Mouse (Mus musculus) embryonic stem cell, embryonic (primary cell): ENCODE data around the gene Lgals2.

Experiments
- CTCF ChIA-PET, 4 experiments: fragments of 300-600 bp in 2 of 4; fragments of 350-600 bp in 2 of 4; sonication (Branson Sonifier 250); formaldehyde crosslinking; loops; one replicate each; lab custom pipeline; 2022; ENCODE audit warnings: inconsistent platforms in 2 of 4; lab: Charles Lee
- POLR2A ChIA-PET, 4 experiments: fragments of 300-600 bp in 2 of 4; fragments of 350-600 bp in 2 of 4; sonication (Branson Sonifier 250); formaldehyde crosslinking; loops; one replicate each; lab custom pipeline; 2022; ENCODE audit warnings: antibody characterized with exemption in 4 of 4, inconsistent platforms in 1 of 4; lab: Charles Lee

Lgals2 gene

GRCm38 (mm10) chr15:78828315-78828714, 27.0 kb downstream of the Lgals2 start:
- ChIA-PET POLR2A (interaction anchor here in 1 of 4 experiments (1.0 kb wide), 2 partner anchors 20 to 41 kb away, joined by 3 read pairs; no protein-coding TSS in a partner anchor), CTCF (interaction anchor here in 3 of 4 experiments (0.5 to 3.7 kb wide), 4 partner anchors 19 to 126 kb away, joined by 3 to 57 read pairs (median 14); no protein-coding TSS in a partner anchor)

- POLR2A ChIA-PET: interaction anchor here in 3 of 4 experiments (0.8 to 1.8 kb wide), 8 partner anchors 9 to 89 kb away, joined by 3 to 5 read pairs (median 3); no protein-coding TSS in a partner anchor
- CTCF ChIA-PET: interaction anchor here (0.5 to 3.7 kb wide), 46 partner anchors 8 to 909 kb away, joined by 3 to 57 read pairs (median 3); partner anchors contain the start of genes Pdxp (in 2 of the 4), Card10 (in 1 of the 4), Gga1 (in 1 of the 4) and Gm49510 (in 1 of the 4)
Measured at GRCm38 (mm10) chr15:78826213-78827204, 28.8 kb downstream of the Lgals2 start.

- ChIA-PET POLR2A (interaction anchor here in 3 of 4 experiments (0.6 to 1.1 kb wide), 8 partner anchors 13 to 1096 kb away, joined by 3 to 5 read pairs (median 3); partner anchors contain the start of gene Card10 (in 2 of the 3)), CTCF (interaction anchor here in 3 of 4 experiments (0.6 to 1.1 kb wide), 8 partner anchors 14 to 495 kb away, joined by 3 to 5 read pairs (median 3); partner anchors contain the start of gene Mfng (in 1 of the 3))
Measured at GRCm38 (mm10) chr15:78816074-78816391, 39.3 kb downstream of the Lgals2 start.

GRCm38 (mm10) chr15:78815314-78816073, 39.8 kb downstream of the Lgals2 start:
- ChIA-PET POLR2A (interaction anchor here in 3 of 4 experiments (0.7 to 1.1 kb wide), 3 partner anchors 12 to 19 kb away, joined by 3 to 5 read pairs (median 4); partner anchors contain the start of gene Card10 (in 2 of the 3)), CTCF (interaction anchor here in 2 of 4 experiments (1.0 to 1.1 kb wide), 3 partner anchors 14 to 116 kb away, joined by 3 read pairs; no protein-coding TSS in a partner anchor)

- POLR2A ChIA-PET: interaction anchor here in 1 of 4 experiments (1.9 kb wide), 1 partner anchor 10 kb away, joined by 8 read pairs; no protein-coding TSS in a partner anchor
- CTCF ChIA-PET: interaction anchor here in 1 of 4 experiments (0.5 kb wide), 1 partner anchor 86 kb away, joined by 4 read pairs; the partner anchor contains the start of genes Gm49510 and Sh3bp1
Measured at GRCm38 (mm10) chr15:78813603-78814002, 41.7 kb downstream of the Lgals2 start.

- ChIA-PET POLR2A (no interaction called here), CTCF (interaction anchor here in 1 of 4 experiments (0.5 to 1.4 kb wide), 2 partner anchors 31 to 35 kb away, joined by 3 to 6 read pairs; no protein-coding TSS in a partner anchor)
Measured at GRCm38 (mm10) chr15:78810146-78810545, 45.2 kb downstream of the Lgals2 start.

- ChIA-PET POLR2A (no interaction called here), CTCF (interaction anchor here in 1 of 4 experiments (0.5 to 1.4 kb wide), 2 partner anchors 31 to 35 kb away, joined by 3 to 6 read pairs; no protein-coding TSS in a partner anchor)
Measured at GRCm38 (mm10) chr15:78809739-78810138, 45.6 kb downstream of the Lgals2 start.

GRCm38 (mm10) chr15:78808980-78809379, 46.3 kb downstream of the Lgals2 start:
- CTCF ChIA-PET: interaction anchor here in 1 of 4 experiments (0.9 kb wide), 1 partner anchor 569 kb away, joined by 3 read pairs; no protein-coding TSS in a partner anchor

GRCm38 (mm10) chr15:78807141-78807540, 48.2 kb downstream of the Lgals2 start:
- POLR2A ChIA-PET: interaction anchor here in 2 of 4 experiments (0.6 to 1.1 kb wide), 3 partner anchors 10 to 46 kb away, joined by 3 read pairs; no protein-coding TSS in a partner anchor
- CTCF ChIA-PET: interaction anchor here in 3 of 4 experiments (0.5 to 1.5 kb wide), 5 partner anchors 19 to 227 kb away, joined by 3 to 5 read pairs (median 3); no protein-coding TSS in a partner anchor

More at GRCm38 (mm10) chr15:78808980-78809379, 46.3 kb downstream of the Lgals2 start:
- POLR2A ChIA-PET: interaction anchor here in 1 of 4 experiments (1.2 kb wide), 1 partner anchor 37 kb away, joined by 3 read pairs; no protein-coding TSS in a partner anchor

GRCm38 (mm10) chr15:78806614-78807013, 48.7 kb downstream of the Lgals2 start:
- ChIA-PET CTCF (interaction anchor here in 2 of 4 experiments (0.6 to 1.5 kb wide), 3 partner anchors 20 to 219 kb away, joined by 3 to 5 read pairs (median 3); no protein-coding TSS in a partner anchor), POLR2A (interaction anchor here in 2 of 4 experiments (0.6 to 1.1 kb wide), 3 partner anchors 9 to 46 kb away, joined by 3 read pairs; no protein-coding TSS in a partner anchor)

- CTCF ChIA-PET: interaction anchor here in 1 of 4 experiments (0.6 kb wide), 1 partner anchor 23 kb away, joined by 3 read pairs; no protein-coding TSS in a partner anchor
- POLR2A ChIA-PET: interaction anchor here in 1 of 4 experiments (0.6 kb wide), 1 partner anchor 699 kb away, joined by 6 read pairs; no protein-coding TSS in a partner anchor
Measured at GRCm38 (mm10) chr15:78805351-78805750, 50.0 kb downstream of the Lgals2 start.

- CTCF ChIA-PET: interaction anchor here (0.5 to 0.8 kb wide), 4 partner anchors 35 to 1034 kb away, joined by 3 to 4 read pairs (median 3); no protein-coding TSS in a partner anchor
- POLR2A ChIA-PET: interaction anchor here (0.6 to 2.6 kb wide), 8 partner anchors 9 to 139 kb away, joined by 3 to 8 read pairs (median 6); no protein-coding TSS in a partner anchor
Measured at GRCm38 (mm10) chr15:78804326-78804725, 51.0 kb downstream of the Lgals2 start.

- ChIA-PET POLR2A (interaction anchor here in 3 of 4 experiments (0.6 to 2.6 kb wide), 9 partner anchors 10 to 62 kb away, joined by 3 to 8 read pairs (median 5); partner anchors contain the start of gene Mfng (in 1 of the 3)), CTCF (interaction anchor here in 2 of 4 experiments (0.6 to 0.9 kb wide), 2 partner anchors 355 to 1546 kb away, joined by 4 to 6 read pairs; no protein-coding TSS in a partner anchor)
Measured at GRCm38 (mm10) chr15:78803499-78803900, 51.8 kb downstream of the Lgals2 start.

GRCm38 (mm10) chr15:78802776-78803391, 52.4 kb downstream of the Lgals2 start, which contains the start of gene Card10:
TSS of gene Card10 (minus strand) at chr15:78803042.
- ChIA-PET POLR2A (interaction anchor here in 3 of 4 experiments (0.6 to 2.6 kb wide), 13 partner anchors 9 to 199 kb away, joined by 3 to 8 read pairs (median 4); partner anchors contain the start of gene Mfng (in 1 of the 3)), CTCF (interaction anchor here (0.5 to 1.3 kb wide), 9 partner anchors 10 to 1545 kb away, joined by 3 to 6 read pairs (median 4); no protein-coding TSS in a partner anchor)

- ChIA-PET POLR2A (interaction anchor here in 3 of 4 experiments (0.6 to 2.6 kb wide), 13 partner anchors 9 to 604 kb away, joined by 3 to 7 read pairs (median 4); partner anchors contain the start of genes Mfng (in 1 of the 3) and Nol12 (in 1 of the 3)), CTCF (interaction anchor here in 3 of 4 experiments (0.6 to 1.3 kb wide), 9 partner anchors 9 to 207 kb away, joined by 3 to 6 read pairs (median 4); no protein-coding TSS in a partner anchor)
Measured at GRCm38 (mm10) chr15:78801971-78802741, 53.2 kb downstream of the Lgals2 start.
